Mouse (Mus musculus): ENCODE results near the gene Ndel1. TPM values are rescaled to one million over a fixed set of nuclear protein-coding genes. Genes with fewer than 3 reads are reported as not detected.

Gene Ndel1
- polyA plus RNA-seq (2015; fragmentation: Nextera tagmentation; extraction: Ambion mirVana), result 69.1 and 69.5 TPM in 2 replicates

DNA sequence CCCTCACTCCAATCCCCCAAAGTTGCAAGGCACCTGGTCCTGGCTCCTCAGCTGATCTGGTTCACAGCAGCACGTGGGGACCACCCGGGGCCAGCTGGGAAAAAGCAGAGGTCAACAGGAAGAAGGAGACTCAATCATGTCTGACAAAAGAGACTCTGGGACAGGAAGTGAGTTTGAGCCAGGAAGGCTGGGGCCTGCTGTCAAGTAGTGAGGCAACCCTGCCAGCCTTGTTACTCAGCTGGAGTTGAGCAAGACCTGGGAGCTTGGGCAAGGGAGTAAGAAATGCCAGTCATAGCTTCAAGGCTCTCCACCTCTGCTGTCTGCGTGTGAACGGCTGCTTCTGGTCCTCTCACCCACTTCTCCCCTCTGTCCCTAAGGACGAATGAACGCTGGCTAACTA is at the start of gene Ndel1:
Ndel1 (minus strand) TSS at position 111 of the 400 bp plus-strand sequence.
- Histone ChIP-seq H3K4me2 (replicated peaks) (no peak within 1 kb of the TSS), H3K4me3 (replicated peaks) (no peak within 1 kb of the TSS), H3K9ac (no peak within 1 kb of the TSS), H3K4me1 (replicated peaks) (0 out of 2 replicates have a peak, but pooled peaks cover 2% of the 10 kb centered on the region), H3K27ac (0 out of 2 replicates have a peak within 1 kb of the TSS, but pooled peaks have one; percentile 17), H3K27me3 (replicated peaks) (no peaks in the 10 kb centered on the region), H3K36me3 (no peaks in the 10 kb centered on the region), H3K9me3 (no peaks in the 10 kb centered on the region)
- WGBS, result 48% methylated on average over 6 of the region's 6 CpGs
- ATAC-seq, result no peak

- Histone ChIP-seq H3K4me3 (replicated peaks) (no peak overlapping the region), H3K27me3 (replicated peaks) (no peaks in the 10 kb centered on the region), H3K4me2 (replicated peaks) (no peak overlapping the region), H3K9me3 (no peaks in the 10 kb centered on the region), H3K27ac (no peak overlapping the region), H3K9ac (no peak overlapping the region), H3K4me1 (replicated peaks) (0 out of 2 replicates have a peak, but pooled peaks cover 3% of the 10 kb centered on the region), H3K36me3 (no peaks in the 10 kb centered on the region)
- 93% methylated on average over 4 of the region's 4 CpGs for WGBS
- ATAC-seq, result no peak
These were observed 42.9 kb upstream of the Ndel1 start for GRCm38 (mm10) chr11:68914566-68914965.

GRCm38 (mm10) chr11:68911531-68912177 is 40.0 kb upstream of the Ndel1 start:
- no peaks in the 10 kb centered on the region for H3K9me3 ChIP-seq
- 29% methylated on average over 14 of the region's 14 CpGs for WGBS
- H3K4me1 ChIP-seq (replicated peaks), result 0 out of 2 replicates have a peak, but pooled peaks cover 3% of the 10 kb centered on the region
- ATAC-seq, result no peak
- peak overlapping the region; percentile 22 for H3K4me2 ChIP-seq (replicated peaks)
- no peak overlapping the region for H3K4me3 ChIP-seq (replicated peaks)
- peak overlapping the region; percentile 78 for H3K27ac ChIP-seq
- H3K36me3 ChIP-seq, result no peaks in the 10 kb centered on the region
- no peaks in the 10 kb centered on the region for H3K27me3 ChIP-seq (replicated peaks)
- H3K9ac ChIP-seq, result no peak overlapping the region

DNA sequence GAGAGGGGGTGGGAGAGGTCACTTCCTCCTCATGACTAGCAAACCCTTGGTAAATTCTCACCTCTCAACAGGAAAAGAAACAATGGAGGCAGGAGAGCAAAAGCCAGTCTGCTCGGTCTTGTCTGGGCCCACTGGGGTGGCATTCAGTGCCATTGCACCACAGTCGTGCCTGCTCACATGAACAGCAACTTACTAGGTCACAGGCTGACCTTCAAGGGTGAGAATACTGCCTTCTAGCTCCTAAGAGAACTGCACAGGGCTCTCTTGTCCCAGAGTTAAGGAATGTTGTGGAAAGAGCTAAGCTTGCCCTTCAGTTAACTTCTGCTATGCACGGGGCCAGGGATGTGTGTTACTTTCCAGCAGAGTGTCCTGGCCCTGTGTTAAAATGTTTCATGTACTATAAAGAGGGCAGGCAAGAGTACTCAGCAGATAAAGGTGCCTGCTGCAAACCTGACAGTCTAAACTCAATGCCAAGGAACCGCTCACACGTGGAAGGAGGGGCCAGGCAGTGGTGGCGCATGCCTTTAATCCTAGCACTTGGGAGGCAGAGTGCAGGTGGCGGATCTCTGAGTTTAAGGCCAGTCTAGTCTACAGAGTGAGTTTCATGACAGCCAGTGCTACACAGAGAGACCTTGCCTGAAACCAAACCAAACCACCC is 37.3 kb upstream of the Ndel1 start:
- no peak overlapping the region for H3K9ac ChIP-seq
- peaks cover 16% of the 10 kb centered on the region for H3K36me3 ChIP-seq
- no peak overlapping the region for H3K27ac ChIP-seq
- H3K9me3 ChIP-seq, result no peaks in the 10 kb centered on the region
- H3K4me2 ChIP-seq (replicated peaks), result no peak overlapping the region
- ATAC-seq, result no peak
- no peak overlapping the region for H3K4me3 ChIP-seq (replicated peaks)
- H3K27me3 ChIP-seq (replicated peaks), result no peaks in the 10 kb centered on the region
- H3K4me1 ChIP-seq (replicated peaks), result 0 out of 2 replicates have a peak, but pooled peaks cover 3% of the 10 kb centered on the region
- 44% methylated on average over 7 of the region's 7 CpGs for WGBS

DNA sequence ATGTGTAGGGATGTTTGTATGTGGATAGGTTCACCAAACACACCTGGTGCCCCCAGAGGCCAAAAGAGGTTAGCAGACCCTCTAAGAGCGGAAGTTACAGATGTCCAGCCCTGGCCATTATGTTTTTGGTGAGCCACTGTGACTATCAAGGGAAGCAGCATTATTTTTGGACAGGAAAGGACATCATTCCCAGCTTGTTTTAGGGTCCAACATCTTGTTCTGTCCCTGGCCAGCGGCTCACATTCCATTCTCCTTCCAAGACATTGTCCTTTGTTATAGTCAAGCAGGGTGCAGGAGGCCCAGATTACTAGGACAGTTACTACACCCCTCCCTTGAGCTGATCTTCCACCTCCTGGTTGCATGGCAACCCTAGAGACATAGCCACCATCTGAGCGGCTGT is 35.6 kb upstream of the Ndel1 start:
- peaks cover 23% of the 10 kb centered on the region for H3K36me3 ChIP-seq
- WGBS, result 72% methylated on average over 3 of the region's 3 CpGs

GRCm38 (mm10) chr11:68906461-68906790 is 34.8 kb upstream of the Ndel1 start:
- no peak for ATAC-seq
- Histone ChIP-seq H3K9ac (no peak overlapping the region), H3K27ac (0 out of 2 replicates have a peak overlapping the region, but pooled peaks have one; percentile 36), H3K36me3 (peaks cover 23% of the 10 kb centered on the region), H3K4me1 (replicated peaks) (peaks cover 2% of the 10 kb centered on the region; the same call in 1 of the 2 replicates), H3K4me3 (replicated peaks) (no peak overlapping the region), H3K27me3 (replicated peaks) (no peaks in the 10 kb centered on the region), H3K9me3 (no peaks in the 10 kb centered on the region), H3K4me2 (replicated peaks) (no peak overlapping the region)
- 52% methylated on average over 4 of the region's 4 CpGs for WGBS

More for the DNA sequence above, 35.6 kb upstream of the Ndel1 start:
- Histone ChIP-seq H3K27me3 (replicated peaks) (no peaks in the 10 kb centered on the region), H3K9me3 (no peaks in the 10 kb centered on the region), H3K9ac (no peak overlapping the region), H3K4me3 (replicated peaks) (no peak overlapping the region), H3K4me1 (replicated peaks) (peaks cover 5% of the 10 kb centered on the region; the same call in 1 of the 2 replicates), H3K27ac (no peak overlapping the region), H3K4me2 (replicated peaks) (no peak overlapping the region)
- ATAC-seq, result no peak

GRCm38 (mm10) chr11:68905665-68906460 is 34.2 kb upstream of the Ndel1 start:
- WGBS, result 89% methylated on average over 9 of the region's 9 CpGs
- H3K4me3 ChIP-seq (replicated peaks), result no peak overlapping the region
- ATAC-seq, result no peak
- H3K27me3 ChIP-seq (replicated peaks), result no peaks in the 10 kb centered on the region
- H3K4me2 ChIP-seq (replicated peaks), result no peak overlapping the region
- peaks cover 5% of the 10 kb centered on the region; the same call in 1 of the 2 replicates for H3K4me1 ChIP-seq (replicated peaks)
- peaks cover 23% of the 10 kb centered on the region for H3K36me3 ChIP-seq
- H3K9ac ChIP-seq, result no peak overlapping the region
- no peak overlapping the region for H3K27ac ChIP-seq
- no peaks in the 10 kb centered on the region for H3K9me3 ChIP-seq

GRCm38 (mm10) chr11:68905138-68905531 is 33.5 kb upstream of the Ndel1 start:
- Histone ChIP-seq H3K36me3 (peaks cover 23% of the 10 kb centered on the region), H3K9me3 (no peaks in the 10 kb centered on the region), H3K4me1 (replicated peaks) (peaks cover 6% of the 10 kb centered on the region; the same call in 1 of the 2 replicates), H3K27me3 (replicated peaks) (no peaks in the 10 kb centered on the region), H3K4me2 (replicated peaks) (no peak overlapping the region), H3K27ac (0 out of 2 replicates have a peak overlapping the region, but pooled peaks have one; percentile 17), H3K4me3 (replicated peaks) (no peak overlapping the region), H3K9ac (no peak overlapping the region)
- 87% methylated on average over 3 of the region's 3 CpGs for WGBS
- no peak for ATAC-seq

DNA sequence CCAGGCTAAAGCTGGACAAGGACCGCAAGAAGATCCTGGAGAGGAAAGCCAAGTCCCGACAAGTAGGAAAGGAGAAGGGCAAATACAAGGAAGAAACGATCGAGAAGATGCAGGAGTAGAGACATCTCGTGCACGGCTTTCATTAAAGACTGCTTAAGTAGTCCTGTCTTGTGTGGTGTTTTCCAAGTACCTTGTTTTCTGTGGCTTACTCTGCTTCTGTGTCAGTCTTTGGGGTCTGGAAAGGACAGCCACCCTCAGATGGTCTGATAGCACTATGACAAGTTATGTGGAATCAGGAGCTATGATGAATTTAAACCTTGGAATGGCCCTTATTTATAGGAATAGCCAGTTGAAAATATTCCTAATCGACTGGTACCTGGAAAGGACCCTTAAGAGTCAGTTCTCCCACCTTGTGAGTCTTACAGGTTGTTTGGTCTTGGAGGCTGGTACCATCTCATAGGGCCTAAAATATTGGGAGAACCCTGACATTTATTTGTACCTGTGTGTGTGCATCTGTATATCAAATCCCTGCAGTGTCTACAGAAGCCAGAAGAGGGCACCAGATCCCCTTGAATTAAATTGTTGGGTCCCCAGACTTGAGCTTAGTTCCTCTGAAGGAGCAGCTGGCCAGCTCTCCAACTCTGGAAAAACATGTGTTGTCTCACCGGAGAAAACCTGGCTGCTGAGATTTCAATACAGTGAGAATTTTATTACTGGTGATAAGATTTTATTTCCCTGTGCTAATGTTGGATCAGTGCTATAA is 32.9 kb upstream of the Ndel1 start:
- 75% methylated on average over 8 of the region's 8 CpGs for WGBS
- no peaks in the 10 kb centered on the region for H3K27me3 ChIP-seq (replicated peaks)
- peaks cover 23% of the 10 kb centered on the region for H3K36me3 ChIP-seq
- ATAC-seq, result no peak
- H3K27ac ChIP-seq, result no peak overlapping the region
- no peak overlapping the region for H3K4me3 ChIP-seq (replicated peaks)
- no peak overlapping the region for H3K9ac ChIP-seq
- H3K4me2 ChIP-seq (replicated peaks), result no peak overlapping the region
- peaks cover 6% of the 10 kb centered on the region; the same call in 1 of the 2 replicates for H3K4me1 ChIP-seq (replicated peaks)
- H3K9me3 ChIP-seq, result no peaks in the 10 kb centered on the region

DNA sequence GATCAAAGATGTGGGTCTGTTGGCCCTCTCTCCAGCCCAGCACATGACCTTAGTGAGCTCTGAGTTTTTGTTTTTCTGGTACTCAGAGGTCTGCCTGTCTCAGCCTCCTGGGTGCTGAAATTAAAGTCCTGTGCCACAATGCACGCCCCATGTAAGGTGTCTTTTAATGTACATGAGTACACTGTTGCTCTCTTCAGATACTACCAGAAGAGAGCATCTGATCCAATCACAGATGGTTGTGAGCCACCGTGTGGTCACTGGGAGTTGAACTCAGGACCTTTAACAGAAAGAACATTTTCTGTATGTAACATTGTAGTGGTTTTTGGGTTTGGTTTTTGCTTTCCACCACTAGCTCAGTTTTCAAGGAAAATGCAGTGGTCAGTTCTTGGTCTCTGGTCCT is 32.1 kb upstream of the Ndel1 start:
- WGBS, result 89% methylated on average over 2 of the region's 2 CpGs
- Histone ChIP-seq H3K9ac (no peak overlapping the region), H3K4me3 (replicated peaks) (no peak overlapping the region), H3K4me1 (replicated peaks) (peaks cover 6% of the 10 kb centered on the region; the same call in 1 of the 2 replicates), H3K9me3 (no peaks in the 10 kb centered on the region), H3K27ac (no peak overlapping the region), H3K36me3 (peaks cover 23% of the 10 kb centered on the region), H3K4me2 (replicated peaks) (no peak overlapping the region), H3K27me3 (replicated peaks) (no peaks in the 10 kb centered on the region)
- ATAC-seq, result no peak

- H3K4me1 ChIP-seq (replicated peaks), result peaks cover 6% of the 10 kb centered on the region; the same call in 1 of the 2 replicates
- no peaks in the 10 kb centered on the region for H3K27me3 ChIP-seq (replicated peaks)
- ATAC-seq, result no peak
- 85% methylated on average over 5 of the region's 5 CpGs for WGBS
- H3K27ac ChIP-seq, result no peak overlapping the region
- peak overlapping the region; percentile 64 for H3K4me2 ChIP-seq (replicated peaks)
- H3K4me3 ChIP-seq (replicated peaks), result peak overlapping the region; percentile 69; the same call in 1 of the 2 replicates
- H3K9ac ChIP-seq, result 0 out of 2 replicates have a peak overlapping the region, but pooled peaks have one; percentile 92
- H3K36me3 ChIP-seq, result peaks cover 23% of the 10 kb centered on the region
- no peaks in the 10 kb centered on the region for H3K9me3 ChIP-seq
These were observed 31.2 kb upstream of the Ndel1 start for GRCm38 (mm10) chr11:68902823-68903222.

All from intestine, embryonic 15.5 days (tissue).